Mouse (Mus musculus): ENCODE data around the gene Cd22. TPM values are rescaled to one million over a fixed set of nuclear protein-coding genes. Genes with fewer than 3 reads are reported as not detected.

Gene Cd22
- polyA plus RNA-seq, 1 experiment from 2014 or later = 31.6 TPM

DNA sequence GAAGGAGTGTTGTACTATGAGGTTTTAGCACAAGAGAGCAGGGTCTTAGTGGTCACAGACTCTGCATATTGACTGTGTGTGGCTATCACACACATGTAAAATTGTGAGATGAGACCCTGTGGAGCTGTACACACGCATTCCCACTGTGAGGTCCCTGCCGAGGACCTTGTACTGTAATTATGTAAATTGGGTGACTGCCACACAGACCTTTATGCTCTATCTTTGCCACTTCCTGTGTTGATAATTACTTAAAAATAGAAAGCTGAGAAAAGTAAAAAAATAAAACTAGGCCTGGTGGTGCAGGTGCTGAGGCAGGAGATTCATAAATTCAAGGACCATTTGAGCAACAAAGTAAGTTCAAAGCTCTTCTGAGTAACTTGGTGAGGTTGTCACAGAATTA lies 10.5 kb upstream of the Cd22 start:
- Histone ChIP-seq H3K79me2 (ENCODE audit: inconsistent target) (no peaks in the 10 kb centered on the region), H3K27ac (no peak overlapping the region), H3K4me3 (ENCODE audit: inconsistent target) (no peak overlapping the region), H3K36me3 (ENCODE audit: inconsistent target) (no peaks in the 10 kb centered on the region)
- WGBS (ENCODE audit: missing documents) = 32% methylated on average over 2 of the region's 2 CpGs

DNA sequence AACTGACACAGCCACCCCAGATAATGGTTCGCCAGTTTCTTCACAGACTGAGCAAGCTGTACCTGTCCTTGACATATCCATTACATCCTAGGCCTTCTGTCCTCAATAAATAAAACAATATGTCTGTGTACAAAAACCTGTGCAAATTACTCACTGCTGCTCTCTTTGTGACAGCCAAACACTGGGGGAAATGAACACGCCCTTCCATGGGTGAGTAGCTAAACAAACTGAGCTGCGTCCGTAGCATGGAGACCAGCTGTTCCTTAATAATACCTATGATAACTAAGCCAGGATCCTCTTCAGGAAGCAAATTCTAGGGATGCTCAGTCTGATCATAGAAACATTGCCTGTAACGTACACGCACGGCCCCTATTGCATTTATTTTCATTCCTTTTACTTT lies 8.6 kb upstream of the Cd22 start:
- H3K27ac ChIP-seq = no peak overlapping the region
- WGBS (ENCODE audit: missing documents) = 100% methylated on average over 7 of the region's 7 CpGs
- H3K79me2 ChIP-seq (ENCODE audit: inconsistent target) = no peaks in the 10 kb centered on the region
- no peak overlapping the region for H3K4me3 ChIP-seq (ENCODE audit: inconsistent target)
- H3K36me3 ChIP-seq (ENCODE audit: inconsistent target) = no peaks in the 10 kb centered on the region

- 41% methylated on average over 11 of the region's 14 CpGs for WGBS (ENCODE audit: missing documents)
- no peaks in the 10 kb centered on the region for H3K79me2 ChIP-seq (ENCODE audit: inconsistent target)
- H3K4me3 ChIP-seq (ENCODE audit: inconsistent target) = no peak overlapping the region
- H3K27ac ChIP-seq = no peak overlapping the region
- H3K36me3 ChIP-seq (ENCODE audit: inconsistent target) = no peaks in the 10 kb centered on the region
These were observed 7.5 kb upstream of the Cd22 start for GRCm38 (mm10) chr7:30887568-30888188.

GRCm38 (mm10) chr7:30886852-30887251 lies 6.7 kb upstream of the Cd22 start:
- H3K79me2 ChIP-seq (ENCODE audit: inconsistent target) = no peaks in the 10 kb centered on the region
- WGBS (ENCODE audit: missing documents) = 69% methylated on average over 2 of the region's 4 CpGs
- H3K27ac ChIP-seq = no peak overlapping the region
- no peak overlapping the region for H3K4me3 ChIP-seq (ENCODE audit: inconsistent target)
- no peaks in the 10 kb centered on the region for H3K36me3 ChIP-seq (ENCODE audit: inconsistent target)

DNA sequence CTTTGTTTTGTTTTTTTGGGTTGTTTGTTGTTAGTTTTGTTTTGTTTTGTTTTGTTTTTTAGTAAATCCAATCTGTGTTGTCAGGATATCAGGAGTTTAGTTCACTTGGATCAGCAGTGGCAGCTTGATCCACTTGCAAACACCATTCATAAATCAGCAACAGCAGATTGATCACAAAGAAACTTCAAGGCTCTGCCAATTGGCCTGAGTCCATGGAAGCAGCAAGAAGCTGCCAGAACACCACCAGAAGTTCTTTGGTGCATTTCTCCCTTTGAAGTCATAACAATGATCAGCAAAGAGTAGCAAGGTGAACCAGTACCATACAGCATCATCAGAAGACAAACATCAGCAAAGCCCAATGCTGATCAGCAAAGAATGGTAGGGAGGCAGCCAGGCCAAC lies 3.9 kb upstream of the Cd22 start:
- Histone ChIP-seq H3K36me3 (ENCODE audit: inconsistent target) (no peaks in the 10 kb centered on the region), H3K27ac (no peak overlapping the region), H3K79me2 (ENCODE audit: inconsistent target) (no peaks in the 10 kb centered on the region), H3K4me3 (ENCODE audit: inconsistent target) (no peak overlapping the region)

- H3K36me3 ChIP-seq (ENCODE audit: inconsistent target) = no peaks in the 10 kb centered on the region
These were observed 1.2 kb upstream of the Cd22 start for GRCm38 (mm10) chr7:30881367-30881766.

DNA sequence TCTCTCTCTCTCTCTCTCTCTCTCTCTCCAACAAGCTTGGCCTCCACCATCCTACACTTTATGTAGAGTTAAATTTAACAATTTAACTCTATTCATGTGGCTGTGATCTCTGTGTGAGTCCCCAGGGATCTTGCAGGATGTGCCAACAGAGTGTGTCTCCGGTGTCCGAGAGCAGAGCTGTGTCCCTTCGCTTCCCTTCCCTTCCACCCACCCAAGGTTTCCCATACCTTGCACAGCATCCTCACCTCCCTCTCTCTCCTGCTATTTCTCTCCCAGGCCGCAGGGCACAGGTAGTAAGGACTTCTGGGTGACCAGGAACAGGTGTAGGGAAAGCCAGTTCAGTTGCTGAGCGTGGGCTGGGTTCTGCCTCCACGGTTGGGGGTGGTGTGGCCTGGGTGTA lies 1.2 kb downstream of the Cd22 start:
- no peaks in the 10 kb centered on the region for H3K79me2 ChIP-seq (ENCODE audit: inconsistent target)
- H3K4me3 ChIP-seq (ENCODE audit: inconsistent target) = no peak overlapping the region
- H3K27ac ChIP-seq = no peak overlapping the region
- H3K36me3 ChIP-seq (ENCODE audit: inconsistent target) = no peaks in the 10 kb centered on the region
- WGBS (ENCODE audit: missing documents) = 93% methylated on average over 6 of the region's 6 CpGs

More at GRCm38 (mm10) chr7:30881367-30881766, 1.2 kb upstream of the Cd22 start:
- 93% methylated on average over 3 of the region's 3 CpGs for WGBS (ENCODE audit: missing documents)
- H3K27ac ChIP-seq = no peak overlapping the region
- no peak overlapping the region for H3K4me3 ChIP-seq (ENCODE audit: inconsistent target)
- H3K79me2 ChIP-seq (ENCODE audit: inconsistent target) = no peaks in the 10 kb centered on the region

GRCm38 (mm10) chr7:30873083-30873482 lies 7.1 kb downstream of the Cd22 start:
- Histone ChIP-seq H3K27ac (no peak overlapping the region), H3K79me2 (ENCODE audit: inconsistent target) (no peaks in the 10 kb centered on the region), H3K36me3 (ENCODE audit: inconsistent target) (no peaks in the 10 kb centered on the region), H3K4me3 (ENCODE audit: inconsistent target) (no peak overlapping the region)
- 18% methylated on average over 15 of the region's 15 CpGs for WGBS (ENCODE audit: missing documents)

- Histone ChIP-seq H3K79me2 (ENCODE audit: inconsistent target) (no peaks in the 10 kb centered on the region), H3K27ac (no peak overlapping the region), H3K4me3 (ENCODE audit: inconsistent target) (no peak overlapping the region), H3K36me3 (ENCODE audit: inconsistent target) (no peaks in the 10 kb centered on the region)
- WGBS (ENCODE audit: missing documents) = 72% methylated on average over 8 of the region's 8 CpGs
These were observed 16.8 kb downstream of the Cd22 start for GRCm38 (mm10) chr7:30863386-30863785.

DNA sequence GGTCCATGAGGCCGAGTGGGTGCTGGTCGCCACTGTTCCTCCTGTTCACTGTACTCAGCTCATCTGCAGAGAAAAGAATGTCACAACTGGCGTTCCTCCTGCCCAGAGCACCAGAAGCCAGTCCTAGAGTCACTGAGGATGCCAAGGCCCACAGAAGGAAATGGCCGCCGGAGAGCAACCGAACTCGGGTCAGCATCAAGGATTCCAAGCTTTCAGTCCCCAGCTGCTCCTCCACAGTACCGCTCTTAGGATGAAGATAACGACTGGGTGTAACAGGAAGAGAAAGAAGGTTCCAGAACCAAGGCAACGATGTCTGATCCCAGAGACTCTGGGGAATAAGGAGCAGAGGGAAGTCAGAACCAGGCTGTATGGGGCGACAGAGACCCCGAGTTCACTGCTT lies 18.7 kb downstream of the Cd22 start, which contains the start of gene Ffar1:
Ffar1 (minus strand) TSS at position 101 of the 400 bp plus-strand sequence.
- Histone ChIP-seq H3K27ac (no peak within 1 kb of the TSS), H3K36me3 (ENCODE audit: inconsistent target) (no peaks in the 10 kb centered on the region), H3K79me2 (ENCODE audit: inconsistent target) (no peaks in the 10 kb centered on the region), H3K4me3 (ENCODE audit: inconsistent target) (no peak within 1 kb of the TSS)
- 94% methylated on average over 12 of the region's 12 CpGs for WGBS (ENCODE audit: missing documents)

DNA sequence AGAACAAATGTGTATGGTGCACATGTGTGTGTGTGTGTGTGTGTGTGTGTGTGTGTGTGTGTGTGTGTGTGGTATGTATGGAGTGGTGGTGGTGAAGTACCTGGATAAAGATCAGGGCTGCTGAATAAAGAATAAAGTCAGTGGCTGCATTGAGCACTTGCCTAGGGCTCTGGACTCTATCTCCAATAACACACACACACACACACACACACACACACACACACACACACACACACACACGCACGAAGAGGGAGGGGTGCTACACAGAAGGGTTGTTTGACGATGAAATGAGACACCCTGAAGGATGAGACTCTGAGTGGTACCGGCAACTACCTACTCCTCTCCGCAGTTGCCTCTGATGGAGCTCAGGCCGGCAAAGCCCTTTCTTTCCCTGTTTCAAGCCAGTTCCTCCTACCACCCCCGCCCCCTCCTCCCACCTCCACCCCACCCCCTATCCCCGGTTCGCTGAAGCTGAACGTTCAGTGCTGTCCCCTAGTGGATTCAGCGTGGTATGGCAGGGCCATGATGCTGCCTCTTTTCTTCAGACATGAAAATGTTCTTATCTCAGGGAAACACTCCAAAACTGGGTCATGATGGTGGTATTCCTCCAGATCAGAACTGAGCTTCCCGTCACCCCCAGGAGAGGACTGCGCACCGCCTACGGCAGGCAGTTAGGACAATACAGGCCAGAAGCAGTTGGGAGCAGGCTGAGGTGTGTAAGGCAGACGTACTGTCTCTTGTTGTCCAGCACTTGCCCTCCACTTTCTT lies 20.3 kb downstream of the Cd22 start:
- H3K4me3 ChIP-seq (ENCODE audit: inconsistent target) = no peak overlapping the region
- 11% methylated on average over 9 of the region's 16 CpGs for WGBS (ENCODE audit: missing documents)
- no peaks in the 10 kb centered on the region for H3K36me3 ChIP-seq (ENCODE audit: inconsistent target)
- no peak overlapping the region for H3K27ac ChIP-seq
- H3K79me2 ChIP-seq (ENCODE audit: inconsistent target) = no peaks in the 10 kb centered on the region

GRCm38 (mm10) chr7:30859290-30859634 lies 20.9 kb downstream of the Cd22 start:
- H3K4me3 ChIP-seq (ENCODE audit: inconsistent target) = no peak overlapping the region
- H3K79me2 ChIP-seq (ENCODE audit: inconsistent target) = no peaks in the 10 kb centered on the region
- no peaks in the 10 kb centered on the region for H3K36me3 ChIP-seq (ENCODE audit: inconsistent target)
- H3K27ac ChIP-seq = no peak overlapping the region

DNA sequence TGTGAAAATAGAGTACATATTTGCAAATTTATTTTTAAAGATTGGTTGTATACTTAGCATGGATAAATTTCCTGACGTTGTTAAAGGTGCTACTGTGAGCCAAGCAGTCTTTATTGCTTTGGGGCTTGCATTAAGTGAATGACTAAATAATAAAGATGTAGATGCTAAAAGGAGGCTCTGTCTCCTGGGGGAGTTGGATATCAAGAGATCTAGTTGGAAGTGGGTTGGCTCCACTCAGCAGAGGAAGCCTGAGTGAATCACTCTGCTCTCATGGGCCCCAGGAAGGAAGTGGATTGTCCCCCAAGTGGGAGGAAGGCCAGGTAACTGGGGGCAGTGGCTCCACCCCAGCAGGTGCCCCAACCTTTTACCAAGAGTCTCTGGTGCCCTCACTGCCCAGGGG lies 22.4 kb downstream of the Cd22 start:
- Histone ChIP-seq H3K36me3 (ENCODE audit: inconsistent target) (no peaks in the 10 kb centered on the region), H3K79me2 (ENCODE audit: inconsistent target) (no peaks in the 10 kb centered on the region), H3K27ac (no peak overlapping the region), H3K4me3 (ENCODE audit: inconsistent target) (no peak overlapping the region)
- 70% methylated on average over 1 of the region's 1 CpGs for WGBS (ENCODE audit: missing documents)

- H3K36me3 ChIP-seq (ENCODE audit: inconsistent target) = no peaks in the 10 kb centered on the region
- no peak within 1 kb of the TSS for H3K4me3 ChIP-seq (ENCODE audit: inconsistent target)
- H3K27ac ChIP-seq = no peak within 1 kb of the TSS
- H3K79me2 ChIP-seq (ENCODE audit: inconsistent target) = no peaks in the 10 kb centered on the region
- 89% methylated on average over 6 of the region's 6 CpGs for WGBS (ENCODE audit: missing documents)
These were observed 24.1 kb downstream of the Cd22 start, which contains the start of gene Ffar3 for GRCm38 (mm10) chr7:30856078-30856477. TSS of gene Ffar3 (minus strand) at chr7:30856178.

DNA sequence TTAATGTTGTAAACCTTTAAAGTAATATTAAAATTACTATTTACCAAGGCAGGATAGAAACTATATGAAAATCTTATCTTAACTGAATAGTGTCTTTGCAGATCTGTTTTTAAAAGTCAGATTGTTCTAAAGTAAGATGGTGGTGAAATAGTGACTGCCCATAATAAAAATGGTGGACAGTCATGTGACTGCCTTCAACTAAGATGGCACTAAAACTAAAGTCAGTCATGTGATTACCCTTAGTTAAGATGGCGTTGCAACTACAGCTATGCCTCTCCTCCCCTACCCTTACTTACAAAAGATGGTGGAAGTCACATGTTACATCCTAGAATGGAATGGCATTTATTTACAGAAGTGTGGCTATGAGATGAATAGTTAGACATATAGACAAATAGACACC lies 28.7 kb downstream of the Cd22 start:
- Histone ChIP-seq H3K27ac (no peak overlapping the region), H3K4me3 (ENCODE audit: inconsistent target) (no peak overlapping the region), H3K36me3 (ENCODE audit: inconsistent target) (no peaks in the 10 kb centered on the region), H3K79me2 (ENCODE audit: inconsistent target) (no peaks in the 10 kb centered on the region)
- 100% methylated on average over 1 of the region's 1 CpGs for WGBS (ENCODE audit: missing documents)

DNA sequence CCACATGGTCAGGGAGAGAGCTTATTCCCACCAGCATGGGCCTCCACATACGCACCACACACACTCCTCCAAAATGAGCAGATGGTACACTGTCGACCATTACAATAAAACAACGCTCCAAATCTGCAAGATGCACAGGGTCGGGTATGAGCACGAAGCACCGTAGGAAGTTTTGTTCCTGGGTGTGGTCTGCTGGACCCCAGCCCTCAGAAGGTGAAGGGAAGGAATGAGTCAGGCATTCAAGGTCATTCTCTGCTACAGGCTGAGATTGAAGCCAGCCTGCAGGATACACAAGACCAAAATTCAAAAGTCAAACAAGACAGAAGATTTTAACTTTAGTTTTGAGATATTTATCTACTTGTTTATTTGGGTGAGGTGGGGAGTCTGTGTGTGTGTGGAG lies 32.2 kb downstream of the Cd22 start:
- H3K36me3 ChIP-seq (ENCODE audit: inconsistent target) = no peaks in the 10 kb centered on the region
- H3K27ac ChIP-seq = no peak overlapping the region
- no peaks in the 10 kb centered on the region for H3K79me2 ChIP-seq (ENCODE audit: inconsistent target)
- WGBS (ENCODE audit: missing documents) = 96% methylated on average over 6 of the region's 6 CpGs
- H3K4me3 ChIP-seq (ENCODE audit: inconsistent target) = no peak overlapping the region
